Mouse (Mus musculus): ENCODE results near the gene Gm49337. TPM values are rescaled to one million over a fixed set of nuclear protein-coding genes. Genes with fewer than 3 reads are reported as not detected.
A peak's percentile ranks its signal among the peaks of the same experiment; 100 is the strongest.

Gm49337 gene
- total and polyA plus RNA-seq, 2 experiments from 2014 or later = not detected

GRCm38 (mm10) chr4:116149812-116150155 lies 23.4 kb upstream of the Gm49337 start:
- Histone ChIP-seq H3K9ac (peak overlapping the region; percentile 93), H3K4me1 (ENCODE audit: insufficient read depth) (peaks cover 4% of the 10 kb centered on the region; the same call in 1 of the 2 replicates), H3K9me3 (ENCODE audit: low read length) (no peaks in the 10 kb centered on the region), H3K27ac (ENCODE audit: low read depth, low read length) (peak overlapping the region; percentile 89), H3K4me2 (ENCODE audit: low read depth) (peak overlapping the region; percentile 66), H3K36me3 (ENCODE audit: insufficient read depth) (peaks cover 32% of the 10 kb centered on the region), H3K4me3 (ENCODE audit: low read depth, low read length) (peak overlapping the region; percentile 80), H3K27me3 (ENCODE audit: insufficient read depth, low read length) (no peaks in the 10 kb centered on the region)
- no peak for TF ChIP-seq CTCF (IDR thresholded peaks at IDR 0.05; ENCODE audit: low read depth)
- no peak; the same call in 1 of the 2 replicates for ATAC-seq
- DNase-seq = no peak
- WGBS = 17% methylated on average over 6 of the region's 6 CpGs

GRCm38 (mm10) chr4:116150156-116150861 lies 22.9 kb upstream of the Gm49337 start:
- peak overlapping the region; percentile 93 for H3K9ac ChIP-seq
- under 1% methylated on average over 38 of the region's 73 CpGs for WGBS
- peaks cover 37% of the 10 kb centered on the region for H3K36me3 ChIP-seq (ENCODE audit: insufficient read depth)
- peak overlapping the region; percentile 89 for H3K27ac ChIP-seq (ENCODE audit: low read depth, low read length)
- H3K4me1 ChIP-seq (ENCODE audit: insufficient read depth) = peaks cover 4% of the 10 kb centered on the region; the same call in 1 of the 2 replicates
- DNase-seq = peak; percentile 65
- H3K27me3 ChIP-seq (ENCODE audit: insufficient read depth, low read length) = no peaks in the 10 kb centered on the region
- no peaks in the 10 kb centered on the region for H3K9me3 ChIP-seq (ENCODE audit: low read length)
- H3K4me3 ChIP-seq (ENCODE audit: low read depth, low read length) = peak overlapping the region; percentile 80
- no peak for TF ChIP-seq CTCF (IDR thresholded peaks at IDR 0.05; ENCODE audit: low read depth)
- H3K4me2 ChIP-seq (ENCODE audit: low read depth) = peak overlapping the region; percentile 66
- peak; percentile 92 for ATAC-seq

- H3K4me2 ChIP-seq (ENCODE audit: low read depth) = peak overlapping the region; percentile 66
- H3K27me3 ChIP-seq (ENCODE audit: insufficient read depth, low read length) = no peaks in the 10 kb centered on the region
- no peak for DNase-seq
- H3K27ac ChIP-seq (ENCODE audit: low read depth, low read length) = no peak overlapping the region
- no peak for TF ChIP-seq CTCF (IDR thresholded peaks at IDR 0.05; ENCODE audit: low read depth)
- H3K4me3 ChIP-seq (ENCODE audit: low read depth, low read length) = peak overlapping the region; percentile 80
- H3K36me3 ChIP-seq (ENCODE audit: insufficient read depth) = peaks cover 42% of the 10 kb centered on the region
- 12% methylated on average over 4 of the region's 4 CpGs for WGBS
- H3K9me3 ChIP-seq (ENCODE audit: low read length) = no peaks in the 10 kb centered on the region
- H3K9ac ChIP-seq = peak overlapping the region; percentile 93
- no peak for ATAC-seq
- H3K4me1 ChIP-seq (ENCODE audit: insufficient read depth) = peaks cover 4% of the 10 kb centered on the region; the same call in 1 of the 2 replicates
Observed at GRCm38 (mm10) chr4:116150862-116151221, 22.3 kb upstream of the Gm49337 start.

- Histone ChIP-seq H3K9me3 (ENCODE audit: low read length) (no peaks in the 10 kb centered on the region), H3K27ac (ENCODE audit: low read depth, low read length) (peak within 1 kb of the TSS; percentile 89)
- no peak for DNase-seq
Observed at GRCm38 (mm10) chr4:116151238-116151637, 21.9 kb upstream of the Gm49337 start, which contains the start of gene Lurap1. Lurap1 (minus strand) TSS chr4:116151338.

GRCm38 (mm10) chr4:116152702-116153101 lies 20.5 kb upstream of the Gm49337 start:
- Histone ChIP-seq H3K27ac (ENCODE audit: low read depth, low read length) (no peak overlapping the region), H3K9ac (no peak overlapping the region), H3K4me3 (ENCODE audit: low read depth, low read length) (no peak overlapping the region), H3K4me2 (ENCODE audit: low read depth) (no peak overlapping the region), H3K9me3 (ENCODE audit: low read length) (no peaks in the 10 kb centered on the region), H3K36me3 (ENCODE audit: insufficient read depth) (peaks cover 58% of the 10 kb centered on the region), H3K27me3 (ENCODE audit: insufficient read depth, low read length) (no peaks in the 10 kb centered on the region), H3K4me1 (ENCODE audit: insufficient read depth) (peaks cover 4% of the 10 kb centered on the region; the same call in 1 of the 2 replicates)
- no peak for TF ChIP-seq CTCF (IDR thresholded peaks at IDR 0.05; ENCODE audit: low read depth)
- WGBS = 95% methylated on average over 15 of the region's 15 CpGs
- ATAC-seq = no peak
- no peak for DNase-seq

More at GRCm38 (mm10) chr4:116151238-116151637, 21.9 kb upstream of the Gm49337 start, which contains the start of gene Lurap1:
- Histone ChIP-seq H3K4me2 (ENCODE audit: low read depth) (peak within 1 kb of the TSS; percentile 66), H3K36me3 (ENCODE audit: insufficient read depth) (peaks cover 45% of the 10 kb centered on the region), H3K4me3 (ENCODE audit: low read depth, low read length) (peak within 1 kb of the TSS; percentile 80), H3K27me3 (ENCODE audit: insufficient read depth, low read length) (no peaks in the 10 kb centered on the region), H3K9ac (peak within 1 kb of the TSS; percentile 93), H3K4me1 (ENCODE audit: insufficient read depth) (peaks cover 4% of the 10 kb centered on the region; the same call in 1 of the 2 replicates)
- no peak for ATAC-seq
- 73% methylated on average over 6 of the region's 6 CpGs for WGBS
- no peak for TF ChIP-seq CTCF (IDR thresholded peaks at IDR 0.05; ENCODE audit: low read depth)

GRCm38 (mm10) chr4:116157882-116158281 lies 15.3 kb upstream of the Gm49337 start:
- no peak overlapping the region for H3K4me3 ChIP-seq (ENCODE audit: low read depth, low read length)
- TF ChIP-seq CTCF (IDR thresholded peaks at IDR 0.05; ENCODE audit: low read depth) = no peak
- no peak overlapping the region for H3K4me2 ChIP-seq (ENCODE audit: low read depth)
- H3K9ac ChIP-seq = no peak overlapping the region
- WGBS = 92% methylated on average over 2 of the region's 2 CpGs
- H3K27ac ChIP-seq (ENCODE audit: low read depth, low read length) = no peak overlapping the region
- H3K9me3 ChIP-seq (ENCODE audit: low read length) = no peaks in the 10 kb centered on the region
- no peaks in the 10 kb centered on the region for H3K4me1 ChIP-seq (ENCODE audit: insufficient read depth)
- DNase-seq (no peak), ATAC-seq (no peak)
- H3K36me3 ChIP-seq (ENCODE audit: insufficient read depth) = peaks cover 64% of the 10 kb centered on the region
- no peaks in the 10 kb centered on the region for H3K27me3 ChIP-seq (ENCODE audit: insufficient read depth, low read length)

- 51% methylated on average over 3 of the region's 3 CpGs for WGBS
- peak; percentile 78 for DNase-seq
Observed at GRCm38 (mm10) chr4:116159912-116160311, 13.3 kb upstream of the Gm49337 start.

More at GRCm38 (mm10) chr4:116159912-116160311, 13.3 kb upstream of the Gm49337 start:
- peaks cover 45% of the 10 kb centered on the region for H3K36me3 ChIP-seq (ENCODE audit: insufficient read depth)
- TF ChIP-seq CTCF (IDR thresholded peaks at IDR 0.05; ENCODE audit: low read depth) = peak; percentile 79
- no peaks in the 10 kb centered on the region for H3K4me1 ChIP-seq (ENCODE audit: insufficient read depth)
- ATAC-seq = peak; percentile 89
- peak overlapping the region; percentile 42 for H3K27ac ChIP-seq (ENCODE audit: low read depth, low read length)
- 0 out of 2 replicates have a peak overlapping the region, but pooled peaks have one; percentile 8 for H3K4me2 ChIP-seq (ENCODE audit: low read depth)
- H3K27me3 ChIP-seq (ENCODE audit: insufficient read depth, low read length) = no peaks in the 10 kb centered on the region
- no peak overlapping the region for H3K9ac ChIP-seq
- no peak overlapping the region for H3K4me3 ChIP-seq (ENCODE audit: low read depth, low read length)
- no peaks in the 10 kb centered on the region for H3K9me3 ChIP-seq (ENCODE audit: low read length)

Data from forebrain, postnatal 0 days (tissue).